Mouse (Mus musculus): ENCODE data around the gene Tomm40.

Gene Tomm40

GRCm38 (mm10) chr7:19715239-19716054 lies at the start of gene Tomm40:
Tomm40 (minus strand) TSS chr7:19715438.
- DNase-seq (ENCODE audit: extremely low spot score) = peak; percentile 100

DNA sequence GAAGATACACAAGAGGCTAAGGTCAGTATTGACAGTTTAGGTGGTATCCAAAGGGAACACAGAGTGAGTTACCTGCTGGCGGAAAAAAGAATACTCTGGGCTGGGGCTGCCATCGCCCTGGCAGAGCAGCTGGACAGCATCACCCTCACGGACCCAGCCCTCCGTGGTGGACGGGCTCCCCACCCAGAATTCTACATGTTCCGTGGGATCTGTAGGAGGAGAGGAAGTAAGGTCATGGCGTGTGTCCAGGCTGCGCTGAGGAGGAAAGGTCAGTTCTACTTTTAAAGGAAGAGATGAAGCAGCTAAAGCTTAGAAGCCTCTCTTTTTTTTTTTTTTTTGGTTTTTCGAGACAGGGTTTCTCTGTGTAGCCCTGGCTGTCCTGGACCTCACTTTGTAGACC lies 49.3 kb upstream of the Tomm40 start:
- DNase-seq (ENCODE audit: extremely low spot score) = no peak

DNA sequence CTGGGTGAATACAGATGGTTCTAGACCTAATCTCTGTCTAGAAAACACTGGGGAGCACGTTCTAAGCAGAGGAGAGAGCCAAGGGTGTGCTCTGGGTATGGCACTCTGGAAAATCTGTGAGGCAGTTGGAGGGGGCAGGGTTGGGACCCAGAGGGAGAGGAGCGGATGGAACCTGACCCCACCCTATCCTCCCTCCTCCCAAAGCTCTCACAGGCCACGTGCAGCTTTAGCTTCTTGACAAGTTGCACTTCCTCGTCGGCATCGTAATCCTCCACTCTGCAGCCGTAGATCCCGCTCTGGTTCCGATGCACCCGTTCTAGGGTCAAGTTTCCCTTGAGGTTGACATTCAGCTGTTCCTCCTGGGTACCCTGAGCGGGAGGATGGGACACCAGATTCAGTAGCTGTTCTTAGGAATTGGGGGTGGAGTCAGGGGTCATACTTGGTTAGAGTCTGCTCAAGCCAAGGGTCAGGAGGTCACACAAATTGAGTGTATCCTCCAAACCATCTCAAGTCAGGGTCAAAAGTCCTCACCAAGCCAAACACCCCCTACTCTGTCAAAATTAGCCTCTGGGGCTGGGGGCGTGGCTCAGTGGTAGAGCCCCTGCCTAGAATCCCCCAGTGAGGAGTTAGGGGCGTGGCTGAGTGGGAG lies 48.7 kb upstream of the Tomm40 start:
- DNase-seq (ENCODE audit: extremely low spot score) = no peak

- no peak for DNase-seq (ENCODE audit: extremely low spot score)
Measured at GRCm38 (mm10) chr7:19762283-19762682, 47.0 kb upstream of the Tomm40 start.

DNA sequence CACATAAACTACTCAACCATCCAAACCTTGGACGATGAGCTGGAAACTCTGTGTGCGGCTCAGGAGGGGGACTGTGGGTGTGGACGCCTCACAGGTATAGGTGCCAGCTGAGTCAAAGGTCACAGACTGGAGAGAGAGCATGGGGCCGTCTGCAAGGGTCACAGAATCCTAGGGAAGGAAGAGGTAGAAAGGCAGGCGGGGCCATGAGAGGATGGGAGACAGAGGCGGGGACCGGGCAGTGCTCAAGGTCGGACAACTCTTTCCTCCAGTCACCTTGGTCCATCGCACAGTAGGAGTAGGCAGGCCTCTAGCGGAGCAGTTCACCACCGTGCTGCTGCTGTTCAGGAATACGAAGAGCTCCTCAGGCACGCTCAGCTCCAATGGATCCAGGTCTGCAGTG lies 44.8 kb upstream of the Tomm40 start:
- no peak for DNase-seq (ENCODE audit: extremely low spot score)

- no peak for DNase-seq (ENCODE audit: extremely low spot score)
Measured at GRCm38 (mm10) chr7:19758623-19759022, 43.4 kb upstream of the Tomm40 start.

DNA sequence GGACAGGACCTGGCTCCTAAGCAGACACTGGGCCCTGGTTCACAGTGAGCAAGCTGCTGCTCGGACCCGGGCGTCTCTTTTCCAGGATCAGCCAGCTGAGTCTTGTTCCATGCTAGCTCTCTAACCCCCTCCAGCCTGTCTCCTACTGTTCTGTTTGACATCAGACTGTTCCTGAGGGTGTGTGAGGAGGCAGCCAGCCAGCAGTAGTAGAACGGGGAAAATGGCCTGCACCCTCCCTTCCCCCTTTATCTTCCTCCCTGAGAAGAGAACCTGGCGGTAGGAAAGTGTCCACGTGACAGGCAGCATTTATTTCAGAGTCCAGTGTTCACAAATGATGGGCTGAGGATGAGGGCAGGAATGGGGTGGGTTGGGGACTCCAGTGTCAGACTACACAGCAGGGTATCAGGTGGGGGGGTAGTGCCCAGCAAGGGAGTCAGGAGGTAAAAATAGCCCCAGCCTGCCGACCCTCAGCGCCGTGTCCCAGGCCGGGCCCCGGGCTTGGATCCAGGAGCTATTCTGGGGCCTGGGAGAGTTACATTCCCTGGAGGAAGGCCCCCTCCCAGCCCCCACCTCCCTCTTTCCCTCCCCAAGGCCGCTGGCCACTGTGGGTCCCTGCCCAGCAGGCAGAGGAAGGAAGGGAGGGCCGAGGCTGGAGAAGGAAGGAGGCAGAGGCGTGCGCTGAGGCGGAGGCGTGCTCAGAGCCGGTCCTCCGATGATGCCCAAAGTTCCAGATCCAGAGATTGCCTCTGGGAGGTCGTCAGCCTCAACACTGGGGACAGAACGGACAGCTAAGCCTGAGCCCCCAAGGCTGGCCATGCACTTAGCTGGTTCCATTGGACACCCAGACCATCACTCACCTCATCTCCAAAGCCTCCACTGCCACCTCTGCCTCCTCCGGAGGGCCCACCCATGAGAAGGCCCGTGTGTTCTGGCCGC lies 40.9 kb upstream of the Tomm40 start:
- no peak for DNase-seq (ENCODE audit: extremely low spot score)

GRCm38 (mm10) chr7:19755008-19755407 lies 39.8 kb upstream of the Tomm40 start:
- no peak for DNase-seq (ENCODE audit: extremely low spot score)

DNA sequence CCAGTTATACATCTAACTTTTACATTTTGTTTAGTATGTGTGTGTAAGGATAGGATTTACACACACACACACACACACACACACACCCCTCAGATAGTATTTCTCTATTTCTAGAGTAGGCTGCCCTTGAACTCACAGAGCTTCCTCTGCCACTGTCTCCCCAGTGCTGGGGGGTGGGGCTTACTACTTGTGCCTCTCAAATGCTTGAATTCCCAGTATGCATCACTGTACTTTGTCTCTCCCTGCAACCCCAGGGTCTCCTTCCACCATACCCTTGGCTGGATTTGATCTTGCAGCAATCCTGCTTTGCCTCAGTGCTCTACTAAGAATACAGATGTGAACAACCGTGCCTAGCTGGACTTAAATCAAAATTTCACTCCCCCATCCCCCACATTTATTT lies 38.8 kb upstream of the Tomm40 start:
- no peak for DNase-seq (ENCODE audit: extremely low spot score)

- no peak for DNase-seq (ENCODE audit: extremely low spot score)
Measured at GRCm38 (mm10) chr7:19753587-19753986, 38.3 kb upstream of the Tomm40 start.

- DNase-seq (ENCODE audit: extremely low spot score) = no peak
Measured at GRCm38 (mm10) chr7:19752652-19753051, 37.4 kb upstream of the Tomm40 start.

DNA sequence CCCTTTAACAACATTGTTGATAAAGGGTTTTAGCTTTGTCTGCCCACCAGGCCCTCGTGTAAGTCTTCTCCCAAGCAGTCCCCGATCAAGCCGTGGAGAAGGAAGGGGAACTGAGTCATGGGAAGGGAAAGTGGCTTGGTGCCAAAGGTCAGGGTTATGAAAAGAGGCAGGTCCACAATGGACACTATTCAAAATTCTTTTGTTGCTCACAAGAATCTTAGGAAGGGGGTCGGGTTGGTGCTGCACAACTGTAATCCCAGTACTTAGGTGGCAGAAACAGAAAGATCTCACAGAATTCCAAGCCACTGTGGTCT lies 35.8 kb upstream of the Tomm40 start:
- no peak for DNase-seq (ENCODE audit: extremely low spot score)

DNA sequence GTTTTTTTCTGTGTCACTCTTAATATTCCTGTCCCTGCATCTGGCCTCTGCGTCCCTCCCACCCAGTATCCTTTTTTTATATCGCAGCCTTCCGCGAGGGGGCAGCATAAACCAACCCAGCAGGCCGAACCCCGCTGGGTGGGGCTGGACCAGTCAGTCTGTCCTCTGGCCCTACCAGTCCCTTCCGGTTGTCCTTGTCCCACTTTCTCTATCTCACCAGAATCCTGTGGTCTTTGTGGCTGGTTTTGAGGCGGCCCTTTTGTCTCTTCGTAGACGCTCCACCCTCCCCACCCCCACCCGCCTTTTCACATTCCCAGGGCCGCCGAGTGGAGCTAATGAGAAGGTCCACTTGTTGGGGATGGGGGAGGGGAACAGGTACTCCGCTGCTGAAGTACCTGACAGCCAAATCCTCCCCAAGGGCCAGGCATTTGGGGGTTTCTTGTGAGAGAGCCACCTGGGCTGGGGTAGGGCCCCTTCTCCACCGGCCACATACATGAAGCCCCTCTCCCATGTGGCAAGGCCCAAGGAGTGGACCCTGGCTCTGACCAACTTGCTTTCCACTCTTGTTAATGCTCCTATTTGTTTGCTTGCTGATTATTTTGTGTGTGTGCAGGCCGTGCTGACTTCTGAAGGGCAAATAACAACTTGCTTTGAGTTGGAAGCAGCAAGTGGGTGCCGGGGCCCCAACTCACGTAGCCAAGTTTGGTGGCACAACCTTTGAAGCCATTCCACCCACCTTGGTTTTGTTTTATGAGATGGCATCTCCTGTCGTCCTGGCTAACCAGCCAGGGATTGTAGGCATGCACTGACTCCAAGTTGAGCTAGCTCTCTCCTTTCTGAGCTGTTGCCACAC lies 35.2 kb upstream of the Tomm40 start, which contains the start of gene Nectin2:
Gene Nectin2, minus strand, starts transcription at position 267 of the 853 bp plus-strand sequence.
- peak; percentile 91 for DNase-seq (ENCODE audit: extremely low spot score)

DNA sequence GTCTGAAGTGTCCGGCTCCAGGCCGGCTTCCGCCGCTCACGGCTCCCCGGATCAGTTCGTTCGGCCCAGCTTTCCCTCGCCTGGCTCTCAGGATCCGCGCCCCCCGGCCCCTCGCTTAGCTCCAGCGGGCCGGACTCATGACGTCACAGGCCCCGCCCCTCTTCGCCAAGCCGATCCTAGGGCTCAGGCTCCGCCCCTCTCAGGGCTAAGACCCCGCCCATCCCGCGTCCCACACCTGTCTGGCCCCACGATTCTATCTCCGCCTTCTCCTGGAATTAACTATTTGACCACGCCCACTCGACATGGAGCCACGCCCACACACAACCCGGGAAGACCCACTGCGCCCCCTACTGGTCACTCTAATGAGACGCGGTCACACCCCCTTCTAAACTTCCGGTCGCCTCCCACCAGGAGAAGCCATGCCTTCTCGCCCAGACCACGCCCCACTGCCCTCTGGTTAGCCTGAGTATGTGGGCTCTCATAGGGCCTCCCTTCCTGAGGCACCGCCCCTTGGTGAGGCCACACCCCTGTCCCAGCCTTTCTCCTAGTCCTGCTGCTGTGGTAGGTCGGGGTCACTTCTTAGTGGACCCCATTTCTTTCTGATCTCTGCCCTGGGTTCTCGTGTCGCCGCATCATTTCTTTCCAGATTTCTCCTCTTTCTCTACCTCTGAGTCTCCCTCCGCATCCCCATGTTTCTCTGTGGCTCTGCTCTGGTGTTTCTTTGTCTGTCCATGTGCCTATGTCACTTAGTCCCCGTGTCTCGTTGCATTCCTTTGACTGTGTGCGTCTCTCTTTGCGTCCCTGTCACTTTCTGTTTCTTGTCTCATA lies 34.4 kb upstream of the Tomm40 start:
- DNase-seq (ENCODE audit: extremely low spot score) = peak; percentile 100

GRCm38 (mm10) chr7:19748219-19749195 lies 33.3 kb upstream of the Tomm40 start:
- DNase-seq (ENCODE audit: extremely low spot score) = peak; percentile 76

GRCm38 (mm10) chr7:19747420-19748218 lies 32.4 kb upstream of the Tomm40 start:
- DNase-seq (ENCODE audit: extremely low spot score) = peak; percentile 46

- peak; percentile 23 for DNase-seq (ENCODE audit: extremely low spot score)
Measured at GRCm38 (mm10) chr7:19746426-19747201, 31.4 kb upstream of the Tomm40 start.

DNA sequence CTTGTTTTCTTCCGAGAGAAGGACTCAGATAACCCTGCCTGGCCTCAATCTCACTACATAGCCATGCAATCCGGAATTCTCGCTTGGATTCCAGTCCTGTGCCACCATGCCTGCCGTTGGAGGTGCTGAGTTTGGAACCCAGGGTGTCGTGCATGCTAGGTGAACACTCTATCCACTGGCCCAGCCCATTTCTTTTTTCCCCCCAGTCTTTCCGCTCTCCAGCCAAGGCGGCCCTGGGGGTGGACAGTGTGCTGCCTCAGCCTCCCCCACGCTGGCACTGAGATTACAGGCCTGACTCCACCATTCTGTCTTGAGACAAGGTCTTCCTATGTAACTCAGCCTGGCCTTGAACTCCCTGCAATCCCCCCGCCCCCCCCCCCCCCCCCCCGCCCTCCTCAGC lies 30.7 kb upstream of the Tomm40 start:
- no peak for DNase-seq (ENCODE audit: extremely low spot score)

Measured in embryo, embryonic 9.5 days (tissue).